23 mouse cellular contexts compared by ENCODE assay signal in the genomic region with DNA sequence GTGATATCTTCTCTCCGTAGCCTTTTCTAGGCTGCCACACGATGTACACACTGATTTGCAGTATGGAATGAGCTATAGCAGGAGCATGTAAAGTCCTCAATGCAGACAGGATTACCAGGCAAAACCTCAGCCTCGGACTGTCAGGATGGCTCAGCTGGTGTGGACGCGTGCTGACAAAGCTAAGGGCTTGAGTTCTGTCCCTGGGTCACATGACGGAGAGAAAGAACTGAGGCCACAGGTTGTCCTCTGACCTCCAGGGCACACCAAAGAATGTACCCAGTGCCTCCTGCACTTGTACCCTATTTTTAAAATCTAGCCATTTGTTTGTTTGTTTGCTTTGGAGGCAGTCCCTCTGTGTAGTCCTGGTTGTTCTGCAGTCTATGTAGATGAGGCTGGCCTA.
DNase-seq lines count a peak whose midpoint lies in the region; ATAC-seq and TF ChIP-seq lines count a peak whose summit lies in the region.
"Had no signal": no experiment of that assay in that cellular context is flagged by ENCODE, and none has a peak within 500 bp of the region (broad histone marks: within the 10 kb centered on the region; RNA-seq: fewer than 3 reads in every experiment).

No protein-coding gene starts in this region.

- peak; percentile 73 for DNase-seq in kidney, adult 18-20 months
- no peak for DNase-seq in kidney, postnatal 4 days
- DNase-seq in kidney, postnatal 14 days: peak; percentile 58
- DNase-seq in right cerebral cortex, adult 18-20 months: no peak
- no peak for DNase-seq in cerebellum, adult 2 months
- DNase-seq: adrenal gland, postnatal 36 days; cerebellum, adult 9-11 months; layer of hippocampus, adult 9-11 months; liver, embryonic 13.5 days; retina, postnatal 1 day; thymus, postnatal 14 days had no signal

- H3K9me3 ChIP-seq in intestine, postnatal 0 days (ENCODE audit: control insufficient read depth): no peaks in the 10 kb centered on the region
- H3K9me3 ChIP-seq in liver, embryonic 16.5 days (replicated peaks; ENCODE audit: control insufficient read depth, low read length): no peaks in the 10 kb centered on the region
- H3K9me3 ChIP-seq in midbrain, embryonic 16.5 days (replicated peaks; ENCODE audit: control insufficient read depth, low read length, poor library complexity, severe bottlenecking): no peaks in the 10 kb centered on the region
- H3K9me3 ChIP-seq: embryonic facial prominence, embryonic 15.5 days; heart, embryonic 10.5 days; liver, embryonic 13.5 days; midbrain, embryonic 15.5 days; neural tube, embryonic 13.5 days had no signal

- H3K4me2 ChIP-seq in intestine, postnatal 0 days (replicated peaks; ENCODE audit: low read depth): peak overlapping the region; percentile 53; the same call in 1 of the 2 replicates
- 0 out of 2 replicates have a peak overlapping the region, but pooled peaks have one; percentile 37 for H3K4me2 ChIP-seq in liver, embryonic 16.5 days (ENCODE audit: low read depth, low read length)
- no peak overlapping the region for H3K4me2 ChIP-seq in midbrain, embryonic 16.5 days (ENCODE audit: low read length)
- H3K4me2 ChIP-seq: embryonic facial prominence, embryonic 15.5 days; midbrain, embryonic 15.5 days; neural tube, embryonic 13.5 days had no signal

- H3K4me1 ChIP-seq in intestine, postnatal 0 days (replicated peaks; ENCODE audit: control insufficient read depth, insufficient read depth, low read length): peaks cover 2% of the 10 kb centered on the region; the same call in 1 of the 2 replicates
- peaks cover 8% of the 10 kb centered on the region for H3K4me1 ChIP-seq in liver, embryonic 16.5 days (ENCODE audit: control insufficient read depth, low read depth, low read length)
- H3K4me1 ChIP-seq in cerebellum, adult 2 months (ENCODE audit: control insufficient read depth, insufficient read depth, low read length): no peaks in the 10 kb centered on the region
- peaks cover 3% of the 10 kb centered on the region; the same call in 1 of the 2 replicates for H3K4me1 ChIP-seq in midbrain, embryonic 16.5 days (ENCODE audit: control insufficient read depth, insufficient read depth, low read length)
- H3K4me1 ChIP-seq: embryonic facial prominence, embryonic 15.5 days had no signal

- no peak overlapping the region for H3K9ac ChIP-seq in intestine, postnatal 0 days (ENCODE audit: low read depth, low read length)
- H3K9ac ChIP-seq in liver, embryonic 16.5 days (ENCODE audit: low read depth, low read length): no peak overlapping the region
- H3K9ac ChIP-seq in midbrain, embryonic 16.5 days (ENCODE audit: low read depth, low read length): no peak overlapping the region
- H3K9ac ChIP-seq: embryonic facial prominence, embryonic 15.5 days; liver, embryonic 13.5 days; midbrain, embryonic 15.5 days; neural tube, embryonic 13.5 days had no signal

- peak overlapping the region; percentile 88 for H3K27ac ChIP-seq in intestine, postnatal 0 days (ENCODE audit: low read depth, low read length)
- no peak overlapping the region for H3K27ac ChIP-seq in liver, embryonic 16.5 days (ENCODE audit: low read length)
- H3K27ac ChIP-seq in cerebellum, adult 2 months (ENCODE audit: insufficient read depth, low read length): no peak overlapping the region
- H3K27ac ChIP-seq in midbrain, embryonic 16.5 days (ENCODE audit: low read length): no peak overlapping the region
- H3K27ac ChIP-seq: embryonic facial prominence, embryonic 15.5 days; left cerebral cortex, adult 2 months; liver, embryonic 13.5 days; macrophage; midbrain, embryonic 15.5 days; neural tube, embryonic 13.5 days had no signal

- H3K27me3 ChIP-seq in intestine, postnatal 0 days (replicated peaks; ENCODE audit: control insufficient read depth, insufficient read depth, low read length): no peaks in the 10 kb centered on the region
- H3K27me3 ChIP-seq in liver, embryonic 16.5 days (ENCODE audit: control insufficient read depth, insufficient read depth, low read depth, low read length): no peaks in the 10 kb centered on the region
- H3K27me3 ChIP-seq in cerebellum, adult 2 months (ENCODE audit: control insufficient read depth, insufficient read depth, low read length): no peaks in the 10 kb centered on the region
- no peaks in the 10 kb centered on the region for H3K27me3 ChIP-seq in midbrain, embryonic 16.5 days (ENCODE audit: control insufficient read depth, insufficient read depth, low read depth, low read length)
- H3K27me3 ChIP-seq: embryonic facial prominence, embryonic 15.5 days; liver, embryonic 13.5 days; midbrain, embryonic 15.5 days; neural tube, embryonic 13.5 days had no signal

- no peak for TF ChIP-seq POLR2A in cerebellum, adult 2 months (IDR thresholded peaks at IDR 0.05; ENCODE audit: borderline replicate concordance, insufficient read depth, low read length)

- H3K4me3 ChIP-seq in intestine, postnatal 0 days (ENCODE audit: low read depth, low read length): 0 out of 2 replicates have a peak overlapping the region, but pooled peaks have one; percentile 1
- no peak overlapping the region for H3K4me3 ChIP-seq in liver, embryonic 16.5 days (ENCODE audit: low read depth, low read length)
- H3K4me3 ChIP-seq in cerebellum, adult 2 months (replicated peaks; ENCODE audit: insufficient read depth, low read depth, low read length): no peak overlapping the region
- no peak overlapping the region for H3K4me3 ChIP-seq in midbrain, embryonic 16.5 days (ENCODE audit: low read depth, low read length)
- H3K4me3 ChIP-seq: embryonic facial prominence, embryonic 15.5 days; heart, embryonic 10.5 days; left cerebral cortex, adult 2 months; liver, embryonic 13.5 days; midbrain, embryonic 15.5 days; myocyte; neural tube, embryonic 13.5 days had no signal

- 43% methylated on average over 6 of the region's 6 CpGs for WGBS in intestine, postnatal 0 days
- 63% methylated on average over 6 of the region's 6 CpGs for WGBS in liver, embryonic 16.5 days (ENCODE audit: insufficient replicate concordance)
- 72% methylated on average over 6 of the region's 6 CpGs for WGBS in cerebellum, adult 2 months
- WGBS in midbrain, embryonic 16.5 days: 33% methylated on average over 6 of the region's 6 CpGs

- TF ChIP-seq CTCF in intestine, postnatal 0 days (IDR thresholded peaks at IDR 0.05; ENCODE audit: low read depth): no peak
- TF ChIP-seq CTCF in cerebellum, adult 2 months (IDR thresholded peaks at IDR 0.05; ENCODE audit: borderline replicate concordance, insufficient read depth, low read depth, low read length): no peak

- peaks cover 12% of the 10 kb centered on the region for H3K36me3 ChIP-seq in intestine, postnatal 0 days (ENCODE audit: control insufficient read depth, insufficient read depth)
- no peaks in the 10 kb centered on the region; the same call in 1 of the 2 replicates for H3K36me3 ChIP-seq in liver, embryonic 16.5 days (ENCODE audit: control insufficient read depth, insufficient read depth)
- no peaks in the 10 kb centered on the region for H3K36me3 ChIP-seq in midbrain, embryonic 16.5 days (ENCODE audit: control insufficient read depth, insufficient read depth, low read length)
- H3K36me3 ChIP-seq: embryonic facial prominence, embryonic 15.5 days; midbrain, embryonic 15.5 days had no signal

- peak; percentile 7; the same call in 1 of the 2 replicates for ATAC-seq in intestine, postnatal 0 days
- ATAC-seq in liver, embryonic 16.5 days (ENCODE audit: low read depth): peak; percentile 65
- no peak for ATAC-seq in midbrain, embryonic 16.5 days
- ATAC-seq: CD4-positive, CD25-positive, alpha-beta regulatory T cell, adult 4 months; hindbrain, embryonic 16.5 days; midbrain, embryonic 15.5 days had no signal

Comparison
In these comparisons a context has a peak if more than half of its experiments do, and no peak if none do; other contexts are left out.
1. DNase-seq: peak in kidney, adult 18-20 months (single experiment) and kidney, postnatal 14 days (single experiment); none in kidney, postnatal 4 days (0 of 2), right cerebral cortex, adult 18-20 months (single experiment) and cerebellum, adult 2 months (0 of 2).